Mouse (Mus musculus) forebrain, embryonic 14.5 days (tissue): Measurements from ENCODE around the gene Lrrc46. TPM values are rescaled to one million over a fixed set of nuclear protein-coding genes. Genes with fewer than 3 reads are reported as not detected.

Experiments used
- ATAC-seq: fragments of 200-750 bp; cut with Nextera tagmentation; 2 replicates; pipeline ENCODE4 v1.8.0; 2017; ENCODE audit warnings: mild to moderate bottlenecking, moderate library complexity
- DNase-seq: peaks from one replicate; pipeline ENCODE4 v3.0.0-alpha.2; 2015; ENCODE audit warnings: low spot score
- H3K27ac ChIP-seq: fragments of 300-500 bp; sonication (generic); 2 replicates; pipeline ENCODE4 v1.5.1; 2014; ENCODE audit warnings: low read depth, mild to moderate bottlenecking, control low read depth, low read length, moderate library complexity
- H3K27me3 ChIP-seq: fragments of 300-500 bp; sonication (generic); replicated peaks from 2 replicates; pipeline ENCODE4 v1.6.1; 2014; ENCODE audit warnings: low read length, control low read depth, mixed read lengths; ENCODE audit not compliant: control insufficient read depth, insufficient read depth
- H3K36me3 ChIP-seq: fragments of 300-500 bp; sonication (generic); 2 replicates; pipeline ENCODE4 v1.6.1; 2014; ENCODE audit warnings: low read length, control low read depth; ENCODE audit not compliant: control insufficient read depth, insufficient read depth
- H3K4me1 ChIP-seq: fragments of 300-500 bp; sonication (generic); 2 replicates; pipeline ENCODE4 v1.6.1; 2014; ENCODE audit warnings: antibody characterized with exemption, low read length, control low read depth; ENCODE audit not compliant: control insufficient read depth, insufficient read depth
- H3K4me2 ChIP-seq: fragments of 300-500 bp; sonication (generic); 2 replicates; pipeline ENCODE4 v1.6.1; 2014; ENCODE audit warnings: mild to moderate bottlenecking, control low read depth, low read length
- H3K4me3 ChIP-seq: fragments of 300-500 bp; sonication (generic); 2 replicates; pipeline ENCODE4 v1.5.1; 2014; ENCODE audit warnings: low read depth, low read length, control low read depth
- H3K9ac ChIP-seq: fragments of 300-500 bp; sonication (generic); 2 replicates; pipeline ENCODE4 v1.6.1; 2014; ENCODE audit warnings: mild to moderate bottlenecking, low read length, control low read depth, moderate library complexity
- H3K9me3 ChIP-seq: fragments of 300-500 bp; sonication (generic); replicated peaks from 2 replicates; pipeline ENCODE4 v1.6.1; 2016; ENCODE audit warnings: low read length, control low read depth, mixed read lengths; ENCODE audit not compliant: control insufficient read depth
- WGBS: fragments of 180-500 bp; shearing (Covaris S2); extraction: QIAGEN DNeasy Blood & Tissue Kit; methylation state at CpG from one replicate; pipeline ENCODE4 v1.1.7; 2014; 5-methylcytosine and 5-hydroxymethylcytosine counted together
- polyA plus RNA-seq: library from polyadenylated mRNA; unstranded; fragments of >200 nt; fragmentation: Nextera tagmentation; extraction: Ambion mirVana; gene quantifications from 2 replicates; pipeline ENCODE4 v1.2.1, GENCODE M21; 2014

Lrrc46 gene
- polyA plus RNA-seq, 1 experiment from 2014 or later, result 4.5 TPM

GRCm38 (mm10) chr11:97038881-97039280 is 2.3 kb downstream of the Lrrc46 start:
- no peak overlapping the region for H3K4me2 ChIP-seq
- H3K27me3 ChIP-seq, result no peaks in the 10 kb centered on the region
- H3K9me3 ChIP-seq, result no peaks in the 10 kb centered on the region
- no peak overlapping the region for H3K9ac ChIP-seq
- WGBS, result 71% methylated on average over 7 of the region's 7 CpGs
- no peak overlapping the region for H3K27ac ChIP-seq
- H3K4me3 ChIP-seq, result no peak overlapping the region
- ATAC-seq, result no peak
- no peak for DNase-seq
- H3K36me3 ChIP-seq, result no peaks in the 10 kb centered on the region
- peaks cover 8% of the 10 kb centered on the region; the same call in 1 of the 2 replicates for H3K4me1 ChIP-seq

GRCm38 (mm10) chr11:97036141-97036540 is 5.1 kb downstream of the Lrrc46 start:
- H3K9ac ChIP-seq, result no peak overlapping the region
- WGBS, result 81% methylated on average over 5 of the region's 5 CpGs
- no peaks in the 10 kb centered on the region for H3K9me3 ChIP-seq

DNA sequence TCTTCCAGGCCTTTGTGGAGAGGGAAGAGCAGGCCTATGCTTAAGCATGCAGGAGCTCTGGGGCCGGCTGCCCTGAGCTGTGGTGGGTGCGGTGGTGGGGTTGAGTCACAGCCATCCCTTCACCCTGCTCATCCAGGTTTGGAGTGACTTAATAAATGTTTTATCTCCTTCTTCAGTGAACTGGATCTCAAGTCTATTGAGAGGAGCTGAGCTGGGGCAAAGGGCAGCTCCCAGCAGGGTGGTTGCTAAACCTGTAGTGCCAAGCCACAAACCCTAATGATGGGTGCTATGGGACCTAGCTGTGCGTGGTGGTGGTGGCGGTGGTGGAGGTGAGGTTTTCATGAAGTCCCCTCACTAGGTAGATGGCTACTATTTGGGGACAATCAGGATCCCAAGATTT is 7.4 kb downstream of the Lrrc46 start:
- ATAC-seq, result no peak
- H3K36me3 ChIP-seq, result no peaks in the 10 kb centered on the region
- WGBS, result 90% methylated on average over 4 of the region's 4 CpGs

More at GRCm38 (mm10) chr11:97036141-97036540, 5.1 kb downstream of the Lrrc46 start:
- Histone ChIP-seq H3K4me1 (no peaks in the 10 kb centered on the region), H3K4me2 (no peak overlapping the region), H3K4me3 (no peak overlapping the region), H3K27ac (no peak overlapping the region), H3K36me3 (no peaks in the 10 kb centered on the region), H3K27me3 (no peaks in the 10 kb centered on the region)
- no peak for ATAC-seq
- no peak for DNase-seq

GRCm38 (mm10) chr11:97032499-97032898 is 8.7 kb downstream of the Lrrc46 start:
- H3K9me3 ChIP-seq, result no peaks in the 10 kb centered on the region
- H3K4me1 ChIP-seq, result peaks cover 7% of the 10 kb centered on the region
- no peaks in the 10 kb centered on the region for H3K36me3 ChIP-seq
- ATAC-seq (no peak), DNase-seq (no peak)
- H3K4me2 ChIP-seq, result no peak overlapping the region
- 97% methylated on average over 4 of the region's 4 CpGs for WGBS
- H3K9ac ChIP-seq, result no peak overlapping the region
- no peaks in the 10 kb centered on the region for H3K27me3 ChIP-seq
- H3K27ac ChIP-seq, result no peak overlapping the region
- no peak overlapping the region for H3K4me3 ChIP-seq

More for the DNA sequence above, 7.4 kb downstream of the Lrrc46 start:
- no peak overlapping the region for H3K4me2 ChIP-seq
- no peak for DNase-seq
- H3K27me3 ChIP-seq, result no peaks in the 10 kb centered on the region
- no peak overlapping the region for H3K9ac ChIP-seq
- H3K9me3 ChIP-seq, result no peaks in the 10 kb centered on the region
- H3K4me3 ChIP-seq, result no peak overlapping the region
- H3K27ac ChIP-seq, result no peak overlapping the region
- H3K4me1 ChIP-seq, result peaks cover 7% of the 10 kb centered on the region

DNA sequence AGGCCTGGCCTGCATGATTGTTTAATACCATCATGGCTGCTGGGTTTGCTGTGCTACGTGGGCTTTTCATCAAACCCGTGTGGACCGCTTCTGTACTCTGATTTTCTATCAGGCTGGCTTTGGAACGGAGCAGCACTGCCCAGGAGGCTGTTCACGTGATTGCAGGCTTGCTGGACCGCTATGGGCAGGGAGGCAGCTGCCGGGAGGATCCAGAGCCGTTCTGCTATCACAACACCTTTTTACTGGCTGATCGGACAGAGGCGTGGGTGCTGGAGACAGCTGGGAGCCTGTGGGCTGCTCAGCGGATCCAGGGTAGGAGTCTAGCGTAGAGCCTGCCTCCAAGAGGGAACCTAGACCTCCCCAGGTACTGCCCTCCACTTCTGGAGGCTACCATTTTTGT is 9.2 kb downstream of the Lrrc46 start:
- Histone ChIP-seq H3K4me2 (no peak overlapping the region), H3K27ac (no peak overlapping the region), H3K4me3 (no peak overlapping the region), H3K4me1 (peaks cover 7% of the 10 kb centered on the region), H3K27me3 (no peaks in the 10 kb centered on the region), H3K9me3 (no peaks in the 10 kb centered on the region), H3K36me3 (no peaks in the 10 kb centered on the region), H3K9ac (no peak overlapping the region)
- DNase-seq (no peak), ATAC-seq (no peak)
- 85% methylated on average over 12 of the region's 12 CpGs for WGBS

DNA sequence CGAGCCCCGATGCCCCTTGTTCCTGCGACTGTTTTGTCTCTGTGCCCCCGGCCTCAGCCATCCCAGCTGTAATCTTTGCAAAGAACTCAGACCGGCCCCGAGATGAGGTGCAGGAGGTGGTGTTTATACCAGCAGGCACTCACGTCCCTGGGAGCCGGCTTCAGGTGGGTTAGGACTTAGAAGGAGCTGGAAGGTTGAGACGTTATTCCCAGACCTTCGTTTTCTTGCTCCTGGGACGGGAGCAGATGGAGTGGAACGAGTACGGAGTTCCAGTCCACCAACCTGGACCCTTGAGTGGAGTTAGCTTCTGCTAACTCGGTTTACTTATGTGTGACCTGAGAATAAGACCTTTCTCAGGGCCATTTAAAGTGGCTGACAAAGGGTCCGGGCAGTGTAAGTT is 10.8 kb downstream of the Lrrc46 start:
- DNase-seq (no peak), ATAC-seq (no peak)
- Histone ChIP-seq H3K27me3 (no peaks in the 10 kb centered on the region), H3K9me3 (no peaks in the 10 kb centered on the region), H3K9ac (peak overlapping the region; percentile 74), H3K36me3 (no peaks in the 10 kb centered on the region), H3K4me3 (peak overlapping the region; percentile 52), H3K4me2 (peak overlapping the region; percentile 66), H3K27ac (no peak overlapping the region), H3K4me1 (peaks cover 7% of the 10 kb centered on the region)
- WGBS, result 17% methylated on average over 15 of the region's 15 CpGs

DNA sequence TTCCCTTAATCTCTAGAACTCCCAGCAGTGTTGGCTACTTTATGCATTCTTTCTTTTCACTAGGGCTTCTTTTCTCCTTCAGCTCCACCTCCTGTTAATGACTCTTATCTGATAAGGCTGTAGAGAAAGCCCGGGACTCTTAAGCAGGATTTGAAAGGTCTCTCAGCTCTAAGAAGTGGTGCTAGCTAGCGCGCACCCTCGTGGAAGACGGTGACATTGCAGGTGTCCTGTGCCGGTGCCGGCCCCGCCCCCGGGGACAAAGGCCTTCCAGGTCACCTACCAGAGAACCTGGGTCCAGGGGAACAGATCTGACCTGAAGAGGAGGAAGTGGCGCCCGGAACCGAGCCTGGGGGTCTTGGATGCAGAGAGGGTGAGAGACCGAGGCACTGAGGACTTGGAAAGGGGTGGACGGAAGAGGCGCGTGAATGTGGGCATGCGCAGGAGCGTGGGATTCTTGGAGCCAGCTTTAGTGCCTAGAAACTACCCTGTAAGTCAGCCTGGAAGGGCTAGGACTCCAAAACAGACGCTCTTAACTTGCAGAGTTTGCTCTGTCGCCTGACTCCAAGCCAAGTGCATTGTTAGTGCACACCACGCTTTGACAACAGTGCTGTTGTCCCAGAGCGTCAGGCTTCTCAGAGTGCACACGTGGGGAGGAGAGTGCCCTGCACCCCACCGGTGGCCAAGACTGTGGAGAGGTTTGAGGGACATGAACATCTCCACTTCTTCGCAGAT is 11.4 kb downstream of the Lrrc46 start, which contains the start of gene Scrn2:
Gene Scrn2, plus strand, starts transcription at position 253 of the 732 bp plus-strand sequence.
- H3K27ac ChIP-seq, result peak within 1 kb of the TSS; percentile 58; the same call in 1 of the 2 replicates
- peak within 1 kb of the TSS; percentile 52 for H3K4me3 ChIP-seq
- H3K4me1 ChIP-seq, result peaks cover 7% of the 10 kb centered on the region
- peak within 1 kb of the TSS; percentile 66 for H3K4me2 ChIP-seq
- H3K27me3 ChIP-seq, result 0 out of 2 replicates have a peak, but pooled peaks cover under 1% of the 10 kb centered on the region
- DNase-seq (peak; percentile 92), ATAC-seq (peak; percentile 86)
- no peaks in the 10 kb centered on the region for H3K36me3 ChIP-seq
- H3K9me3 ChIP-seq, result no peaks in the 10 kb centered on the region
- peak within 1 kb of the TSS; percentile 74 for H3K9ac ChIP-seq
- under 1% methylated on average over 25 of the region's 25 CpGs for WGBS

- 1% methylated on average over 17 of the region's 17 CpGs for WGBS
- H3K9ac ChIP-seq, result peak overlapping the region; percentile 49; the same call in 1 of the 2 replicates
- peak overlapping the region; percentile 16 for H3K4me3 ChIP-seq
- peak overlapping the region; percentile 42 for H3K4me2 ChIP-seq
- H3K27ac ChIP-seq, result no peak overlapping the region
- peak; percentile 90 for DNase-seq
- no peaks in the 10 kb centered on the region for H3K9me3 ChIP-seq
- H3K27me3 ChIP-seq, result peaks cover 38% of the 10 kb centered on the region
- peak; percentile 33 for ATAC-seq
- H3K4me1 ChIP-seq, result peaks cover 10% of the 10 kb centered on the region
- no peaks in the 10 kb centered on the region for H3K36me3 ChIP-seq
These were observed 15.4 kb downstream of the Lrrc46 start for GRCm38 (mm10) chr11:97025721-97026344.

GRCm38 (mm10) chr11:97024977-97025376 is 16.2 kb downstream of the Lrrc46 start:
- no peak overlapping the region for H3K27ac ChIP-seq
- no peaks in the 10 kb centered on the region for H3K36me3 ChIP-seq
- no peak for ATAC-seq
- H3K4me2 ChIP-seq, result no peak overlapping the region
- H3K4me3 ChIP-seq, result no peak overlapping the region
- 23% methylated on average over 10 of the region's 10 CpGs for WGBS
- peaks cover 3% of the 10 kb centered on the region for H3K4me1 ChIP-seq
- H3K27me3 ChIP-seq, result peaks cover 47% of the 10 kb centered on the region
- DNase-seq, result no peak
- H3K9ac ChIP-seq, result no peak overlapping the region
- no peaks in the 10 kb centered on the region for H3K9me3 ChIP-seq
